Mouse (Mus musculus) cerebellum, postnatal 4 days (tissue): ENCODE measurements around the gene Gm7271.

Experiments used
- DNase-seq, 2 experiments: peaks; one replicate each; pipeline ENCODE4 v3.0.0; 2022; ENCODE audit warnings: low spot score in 2 of 2, mixed read lengths in 1 of 2

Gene Gm7271

GRCm38 (mm10) chr5:76483811-76484210 is at the start of gene Gm7271:
TSS of gene Gm7271 (plus strand) at chr5:76484040.
- no peak for DNase-seq

GRCm38 (mm10) chr5:76437100-76437499 is 46.7 kb upstream of the Gm7271 start:
- DNase-seq, result no peak

GRCm38 (mm10) chr5:76437696-76438095 is 46.1 kb upstream of the Gm7271 start:
- no peak for DNase-seq

- no peak for DNase-seq
These were observed 42.4 kb upstream of the Gm7271 start for GRCm38 (mm10) chr5:76441431-76441830.

- DNase-seq, result no peak
These were observed 8.9 kb upstream of the Gm7271 start for GRCm38 (mm10) chr5:76474931-76475330.

- no peak for DNase-seq
These were observed 7.0 kb upstream of the Gm7271 start for GRCm38 (mm10) chr5:76476873-76477272.

- no peak for DNase-seq
These were observed 6.1 kb upstream of the Gm7271 start for GRCm38 (mm10) chr5:76477764-76478163.

- no peak for DNase-seq
These were observed 11.3 kb downstream of the Gm7271 start for GRCm38 (mm10) chr5:76495126-76495525.

- DNase-seq, result no peak
These were observed 38.6 kb downstream of the Gm7271 start for GRCm38 (mm10) chr5:76522446-76522845.

- DNase-seq, result no peak
These were observed 40.8 kb downstream of the Gm7271 start for GRCm38 (mm10) chr5:76524623-76525022.

GRCm38 (mm10) chr5:76525066-76525465 is 41.2 kb downstream of the Gm7271 start:
- no peak for DNase-seq

- DNase-seq, result no peak
These were observed 42.0 kb downstream of the Gm7271 start for GRCm38 (mm10) chr5:76525829-76526228.

- peak; percentile 78 to 92 for DNase-seq
These were observed 45.3 kb downstream of the Gm7271 start, which contains the start of gene Exoc1 for GRCm38 (mm10) chr5:76529040-76529703. TSS of gene Exoc1 (plus strand) at chr5:76529311.

GRCm38 (mm10) chr5:76529704-76530066 is 45.8 kb downstream of the Gm7271 start:
- DNase-seq, result no peak

- no peak for DNase-seq
These were observed 49.3 kb downstream of the Gm7271 start for GRCm38 (mm10) chr5:76533186-76533585.

GRCm38 (mm10) chr5:76536231-76536630 is 52.4 kb downstream of the Gm7271 start:
- no peak for DNase-seq

- DNase-seq, result no peak
These were observed 53.7 kb downstream of the Gm7271 start for GRCm38 (mm10) chr5:76537578-76537977.

GRCm38 (mm10) chr5:76540181-76540580 is 56.3 kb downstream of the Gm7271 start:
- no peak for DNase-seq

GRCm38 (mm10) chr5:76540842-76541241 is 57.0 kb downstream of the Gm7271 start:
- no peak for DNase-seq

- DNase-seq, result no peak
These were observed 59.4 kb downstream of the Gm7271 start for GRCm38 (mm10) chr5:76543200-76543599.

GRCm38 (mm10) chr5:76550426-76550825 is 66.6 kb downstream of the Gm7271 start:
- no peak for DNase-seq

GRCm38 (mm10) chr5:76565321-76565720 is 81.5 kb downstream of the Gm7271 start:
- peak; percentile 42 to 66 for DNase-seq
